ENCODE assay signal across 8 mouse cellular contexts in the genomic region with DNA sequence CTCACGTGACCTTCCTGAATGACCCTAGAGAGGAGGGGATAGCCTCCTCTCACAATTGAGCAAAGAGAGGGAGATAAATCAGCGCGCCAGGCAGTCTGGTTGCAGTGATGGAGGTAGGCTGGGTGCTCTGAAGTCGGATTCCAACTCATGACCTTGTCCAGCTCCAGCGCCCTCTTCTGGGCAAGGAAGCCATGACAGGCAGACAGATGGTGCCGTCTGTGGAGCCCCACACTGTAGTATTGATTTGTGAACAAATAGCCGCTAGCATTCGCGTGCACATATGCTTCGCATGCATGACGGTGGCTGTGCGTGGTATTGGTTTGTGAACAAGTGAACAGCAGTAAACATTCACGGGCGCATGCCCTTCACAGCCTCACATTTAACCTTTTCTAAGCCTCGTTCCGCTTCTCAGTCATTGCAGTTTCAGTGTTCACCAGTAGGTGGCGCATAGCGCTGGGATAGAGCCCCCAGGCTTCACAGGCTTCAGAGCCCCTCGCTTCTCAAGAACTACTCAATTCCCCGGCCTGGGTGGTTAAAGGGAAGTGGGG. TPM values are rescaled to one million over a fixed set of nuclear protein-coding genes. Genes with fewer than 3 reads are reported as not detected.
A peak's percentile ranks its signal among the peaks of the same experiment; 100 is the strongest.
DNase-seq lines count a peak whose midpoint lies in the region; ATAC-seq lines count a peak whose summit lies in the region.

No protein-coding gene starts in this region.

- H3K27ac ChIP-seq in forebrain, embryonic 13.5 days: no peak overlapping the region
- H3K27ac ChIP-seq in liver, embryonic 16.5 days (ENCODE audit: low read length): peak overlapping the region; percentile 98
- H3K27ac ChIP-seq in neural tube, embryonic 12.5 days: no peak overlapping the region

- 3% methylated on average over 20 of the region's 20 CpGs for WGBS in forebrain, embryonic 13.5 days
- WGBS in liver, embryonic 16.5 days (ENCODE audit: insufficient replicate concordance): 3% methylated on average over 20 of the region's 20 CpGs
- 5% methylated on average over 20 of the region's 20 CpGs for WGBS in neural tube, embryonic 12.5 days

- intact Hi-C loops in heart, postnatal 10 days (cut with DNase I): loop anchor here (1.0 to 2.0 kb wide), 2 partner anchors 37 to 87 kb away; no protein-coding TSS in a partner anchor

- H3K4me3 ChIP-seq in forebrain, embryonic 13.5 days: peak overlapping the region; percentile 36
- H3K4me3 ChIP-seq in liver, embryonic 16.5 days (ENCODE audit: low read depth, low read length): peak overlapping the region; percentile 63
- H3K4me3 ChIP-seq in neural tube, embryonic 12.5 days: peak overlapping the region; percentile 31

- H3K9me3 ChIP-seq in forebrain, embryonic 13.5 days (replicated peaks): no peaks in the 10 kb centered on the region
- no peaks in the 10 kb centered on the region for H3K9me3 ChIP-seq in liver, embryonic 16.5 days (replicated peaks; ENCODE audit: control insufficient read depth, low read length)
- H3K9me3 ChIP-seq in neural tube, embryonic 12.5 days: no peaks in the 10 kb centered on the region

- DNase-seq in ES-CJ7 (ENCODE audit: low read depth, low spot score): peak; percentile 87
- peak; percentile 82 to 93 for DNase-seq in heart, postnatal 10 days
- DNase-seq in kidney, postnatal 4 days: peak; percentile 91 to 93
- peak; percentile 58 for DNase-seq in telencephalon, adult 2 months (ENCODE audit: low read depth, low spot score)

- H3K9ac ChIP-seq in forebrain, embryonic 13.5 days: peak overlapping the region; percentile 50
- peak overlapping the region; percentile 63 for H3K9ac ChIP-seq in liver, embryonic 16.5 days (ENCODE audit: low read depth, low read length)
- H3K9ac ChIP-seq in neural tube, embryonic 12.5 days: no peak overlapping the region

- H3K36me3 ChIP-seq in forebrain, embryonic 13.5 days (ENCODE audit: poor library complexity, severe bottlenecking): no peaks in the 10 kb centered on the region
- no peaks in the 10 kb centered on the region for H3K36me3 ChIP-seq in liver, embryonic 16.5 days (ENCODE audit: control insufficient read depth, insufficient read depth)
- H3K36me3 ChIP-seq in neural tube, embryonic 12.5 days: no peaks in the 10 kb centered on the region

- peaks cover 7% of the 10 kb centered on the region; the same call in 1 of the 2 replicates for H3K4me1 ChIP-seq in forebrain, embryonic 13.5 days
- H3K4me1 ChIP-seq in liver, embryonic 16.5 days (ENCODE audit: control insufficient read depth, low read depth, low read length): peaks cover 22% of the 10 kb centered on the region
- H3K4me1 ChIP-seq in neural tube, embryonic 12.5 days: no peaks in the 10 kb centered on the region

- 0 out of 2 replicates have a peak, but pooled peaks cover 5% of the 10 kb centered on the region for H3K27me3 ChIP-seq in forebrain, embryonic 13.5 days
- H3K27me3 ChIP-seq in liver, embryonic 16.5 days (ENCODE audit: control insufficient read depth, insufficient read depth, low read depth, low read length): no peaks in the 10 kb centered on the region
- H3K27me3 ChIP-seq in neural tube, embryonic 12.5 days (replicated peaks): no peaks in the 10 kb centered on the region; the same call in 1 of the 2 replicates

- peak overlapping the region; percentile 63 for H3K4me2 ChIP-seq in forebrain, embryonic 13.5 days
- H3K4me2 ChIP-seq in liver, embryonic 16.5 days (ENCODE audit: low read depth, low read length): peak overlapping the region; percentile 97
- peak overlapping the region; percentile 59 for H3K4me2 ChIP-seq in neural tube, embryonic 12.5 days (replicated peaks)

- ATAC-seq in cerebellum, adult (ENCODE audit: insufficient number of reproducible peaks, low FRiP score, low TSS enrichment): peak; percentile 65
- peak; percentile 92 for ATAC-seq in forebrain, embryonic 13.5 days
- peak; percentile 58 for ATAC-seq in liver, embryonic 16.5 days (ENCODE audit: low read depth)
- ATAC-seq in neural tube, embryonic 12.5 days (ENCODE audit: low FRiP score, low read depth): peak; percentile 70

RNA-seq across cellular contexts. Expression of a gene that starts 22.8 kb away (rescaled TPM):
- not detected in 2 replicates for polyA plus RNA-seq in forebrain, embryonic 13.5 days (2015; fragmentation: Nextera tagmentation; extraction: Ambion mirVana)
- total RNA-seq in heart, postnatal 10 days (2021): under 1 TPM in 1 of 2 experiments, not detected in 1; 0.07 TPM
- polyA plus RNA-seq in liver, embryonic 16.5 days (2015; fragmentation: Nextera tagmentation; extraction: Ambion mirVana): 0.02 and 0.05 TPM in 2 replicates
- not detected in 2 replicates for polyA plus RNA-seq in neural tube, embryonic 12.5 days (2016; fragmentation: Nextera tagmentation; extraction: Ambion mirVana)

RNA-seq across cellular contexts. Expression of a gene that starts 33.5 kb away (rescaled TPM):
- 9.4 and 10.9 TPM in 2 replicates for polyA plus RNA-seq in forebrain, embryonic 13.5 days (2015; fragmentation: Nextera tagmentation; extraction: Ambion mirVana)
- total RNA-seq in heart, postnatal 10 days (2021): 10 to 100 TPM; 17.0 to 18.9 TPM
- polyA plus RNA-seq in liver, embryonic 16.5 days (2015; fragmentation: Nextera tagmentation; extraction: Ambion mirVana): 203 and 205 TPM in 2 replicates
- 17.4 and 20.3 TPM in 2 replicates for polyA plus RNA-seq in neural tube, embryonic 12.5 days (2016; fragmentation: Nextera tagmentation; extraction: Ambion mirVana)

RNA-seq across cellular contexts. Expression of a gene that starts 37.7 kb away (rescaled TPM):
- polyA plus RNA-seq in forebrain, embryonic 13.5 days (2015; fragmentation: Nextera tagmentation; extraction: Ambion mirVana): 0.13 TPM in 1 of 2 replicates, not detected in the other
- total RNA-seq in heart, postnatal 10 days (2021): under 1 TPM in 1 of 2 experiments, not detected in 1; 0.31 TPM
- polyA plus RNA-seq in liver, embryonic 16.5 days (2015; fragmentation: Nextera tagmentation; extraction: Ambion mirVana): 0.40 and 0.53 TPM in 2 replicates
- not detected in 2 replicates for polyA plus RNA-seq in neural tube, embryonic 12.5 days (2016; fragmentation: Nextera tagmentation; extraction: Ambion mirVana)
